Mouse (Mus musculus) adipose tissue, adult 10 weeks (tissue): ENCODE measurements around the gene Cdiptos. TPM values are rescaled to one million over a fixed set of nuclear protein-coding genes. Genes with fewer than 3 reads are reported as not detected.

Source experiments
- polyA plus RNA-seq: library from polyadenylated mRNA; stranded (reverse); fragments of 350-450 nt; fragmentation: Illumina TruSeq; extraction: RNeasy Lipid Tissue Mini Kit (QIAGEN cat#74804); gene quantifications from one replicate; pipeline ENCODE4 v1.2.3, GENCODE M21; 2014; ENCODE audit warnings: low read depth, low replicate concordance

Cdiptos gene
- 29.3 TPM for polyA plus RNA-seq

DNA sequence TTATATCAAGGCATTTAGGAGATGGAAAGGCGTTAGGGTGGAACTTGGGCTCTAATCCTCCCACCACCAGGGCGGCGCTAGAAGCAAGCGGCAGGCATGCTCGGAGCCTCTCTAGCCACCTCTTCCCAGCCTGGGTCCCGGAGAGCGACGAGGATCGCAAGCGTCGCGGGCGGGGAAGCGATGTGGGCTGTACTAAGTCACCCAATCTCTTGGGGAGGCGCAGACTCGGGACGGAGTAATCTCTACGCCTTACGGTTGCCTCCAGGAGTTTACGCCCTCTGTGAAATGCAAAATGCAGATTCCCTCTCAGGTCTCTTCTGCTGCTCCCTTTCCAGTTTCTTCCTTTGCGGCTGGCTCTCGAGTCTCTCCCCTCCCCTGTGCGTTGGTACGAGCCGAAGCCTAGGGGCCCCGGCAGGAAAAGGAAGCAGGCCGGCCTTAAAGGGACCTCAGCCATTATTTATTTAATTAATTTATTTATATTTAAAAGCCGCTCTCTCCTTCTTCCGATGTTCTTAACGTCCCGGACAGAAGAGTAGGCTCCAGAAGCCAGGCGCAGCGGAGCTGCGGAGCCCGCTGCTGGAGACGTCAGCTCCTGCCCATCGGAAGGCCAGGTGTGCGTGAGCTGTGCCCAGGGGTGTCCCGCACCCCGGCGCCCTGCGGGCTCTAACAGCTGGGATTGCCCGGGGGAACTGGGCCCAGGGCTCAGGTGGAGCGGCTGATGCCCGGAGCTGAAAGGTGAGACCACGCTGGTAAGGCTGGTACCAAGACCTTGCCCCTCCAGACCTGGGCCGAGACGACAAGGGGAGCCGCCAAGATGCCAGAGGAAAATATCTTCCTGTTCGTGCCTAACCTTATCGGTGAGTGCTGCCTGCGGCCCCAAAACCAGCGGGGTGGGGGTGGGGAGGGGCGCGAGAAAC is at the start of gene Cdiptos:
Gene Cdiptos, minus strand, starts transcription at position 149 of the 917 bp plus-strand sequence.

DNA sequence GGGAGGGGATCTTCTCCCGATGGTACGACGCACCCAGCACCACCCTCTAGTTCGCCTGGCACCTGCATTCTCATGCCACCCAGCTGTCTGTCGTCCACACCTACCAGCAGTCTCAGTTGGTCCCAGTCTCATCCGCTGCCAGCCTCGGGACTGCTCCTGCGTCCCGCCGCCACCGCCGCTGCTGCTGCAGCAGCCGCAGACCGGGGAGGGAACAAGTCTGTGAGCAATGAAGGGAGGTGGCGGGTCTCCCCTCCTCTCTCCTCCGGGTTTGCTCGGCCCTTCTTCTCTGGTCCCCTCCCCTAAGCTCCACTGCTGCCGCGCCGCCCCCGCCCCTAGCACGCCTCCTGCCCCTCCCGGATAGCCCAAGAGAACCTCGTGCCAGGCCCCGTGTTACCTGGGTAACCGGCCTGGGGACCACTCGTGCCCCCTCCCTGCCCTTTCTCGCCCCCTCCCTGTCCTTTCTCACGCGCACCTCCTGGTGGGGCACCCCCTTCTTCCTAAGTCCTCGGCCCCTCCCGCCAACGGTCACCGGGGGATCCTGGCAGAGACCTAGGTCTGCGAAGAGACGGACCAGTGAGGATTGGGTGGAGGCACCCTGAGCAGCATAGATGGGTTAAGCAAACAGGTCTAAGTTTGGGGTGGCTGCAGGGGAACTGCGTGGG is 45.1 kb upstream of the Cdiptos start, which contains the start of the genes Gm42742 and Prrt2:
Gene Gm42742, minus strand, starts transcription at position 197 of the 662 bp plus-strand sequence.
Gene Prrt2, minus strand, starts transcription at position 311 of the 662 bp plus-strand sequence.

DNA sequence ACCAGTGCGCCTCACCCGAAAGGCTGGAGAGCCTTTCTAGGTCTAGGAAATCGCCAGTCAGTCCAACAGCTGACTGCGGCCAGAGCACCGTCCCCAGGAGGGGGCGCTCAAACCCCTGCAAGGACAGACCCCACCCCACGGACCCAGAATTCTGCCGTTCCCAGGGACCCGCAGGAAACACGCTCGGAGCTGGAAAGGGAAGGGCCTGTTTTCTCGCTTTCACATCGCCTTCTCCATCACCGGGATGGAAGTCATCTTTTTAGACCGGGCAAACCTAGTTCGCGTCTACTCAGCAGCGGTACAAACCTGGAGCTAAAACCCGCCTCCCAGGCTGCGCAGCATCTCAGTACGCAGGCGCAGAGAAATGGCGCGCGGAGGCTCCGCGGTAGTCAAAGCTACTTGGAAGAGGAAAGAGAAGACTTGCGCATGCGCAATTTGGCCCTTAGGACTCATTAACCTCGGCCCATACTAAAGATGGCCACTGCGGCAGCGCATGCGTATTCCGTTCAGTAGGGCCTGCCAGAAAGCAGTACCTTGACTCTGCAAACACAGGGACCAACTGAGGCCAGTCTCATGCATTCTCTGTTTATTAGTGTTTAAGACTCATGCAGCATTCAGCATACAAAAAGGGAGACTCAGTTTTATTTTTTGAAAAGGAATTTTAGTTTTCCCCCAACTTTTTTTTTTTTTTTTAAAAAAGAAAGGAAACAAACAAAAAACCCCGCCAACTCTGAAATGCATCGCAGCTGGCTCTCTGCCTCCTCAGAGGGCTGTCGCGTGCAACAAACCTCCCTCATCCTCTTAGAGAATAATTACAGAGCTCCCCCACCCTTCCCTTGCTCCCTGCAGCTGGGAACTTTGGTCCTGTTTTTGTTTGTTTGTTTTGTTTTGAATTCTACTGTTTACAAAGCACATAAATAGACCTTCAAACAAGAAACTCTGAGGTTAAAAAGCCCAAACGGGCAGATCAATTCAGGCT is 41.4 kb upstream of the Cdiptos start, which contains the start of gene Pagr1a:
Gene Pagr1a, minus strand, starts transcription at position 382 of the 979 bp plus-strand sequence.

DNA sequence TGATC is 40.4 kb upstream of the Cdiptos start, which contains the start of gene Pagr1b:
Gene Pagr1b, minus strand, starts transcription at position 4 of the 5 bp plus-strand sequence.

DNA sequence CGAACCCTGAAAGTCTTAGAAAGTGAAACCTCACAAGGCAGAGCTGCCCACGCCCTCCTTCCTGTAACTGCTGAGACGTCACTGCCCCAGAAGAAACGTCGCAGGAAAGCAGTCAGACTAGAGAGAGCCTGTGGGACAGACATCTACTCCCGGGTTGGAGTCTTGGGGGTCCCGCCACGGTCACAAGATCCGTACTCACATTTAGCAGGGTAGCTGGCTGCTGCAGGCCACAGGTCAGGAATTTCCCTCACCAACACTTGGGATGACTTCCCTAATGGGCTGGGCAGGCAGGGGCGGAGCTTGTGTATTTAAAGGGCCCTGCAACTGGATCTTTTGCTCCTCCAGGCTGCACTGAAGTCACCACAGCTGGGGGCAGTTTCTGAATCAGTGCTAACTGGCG is 38.4 kb upstream of the Cdiptos start, which contains the start of gene Mvp:
Gene Mvp, minus strand, starts transcription at position 302 of the 400 bp plus-strand sequence.

DNA sequence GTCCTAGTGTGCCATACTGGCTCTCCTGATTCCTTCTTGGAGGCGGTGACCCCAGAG is 177 bp downstream of the Cdiptos start, which contains the start of gene Cdipt:
Gene Cdipt, plus strand, starts transcription at position 22 of the 57 bp plus-strand sequence.

DNA sequence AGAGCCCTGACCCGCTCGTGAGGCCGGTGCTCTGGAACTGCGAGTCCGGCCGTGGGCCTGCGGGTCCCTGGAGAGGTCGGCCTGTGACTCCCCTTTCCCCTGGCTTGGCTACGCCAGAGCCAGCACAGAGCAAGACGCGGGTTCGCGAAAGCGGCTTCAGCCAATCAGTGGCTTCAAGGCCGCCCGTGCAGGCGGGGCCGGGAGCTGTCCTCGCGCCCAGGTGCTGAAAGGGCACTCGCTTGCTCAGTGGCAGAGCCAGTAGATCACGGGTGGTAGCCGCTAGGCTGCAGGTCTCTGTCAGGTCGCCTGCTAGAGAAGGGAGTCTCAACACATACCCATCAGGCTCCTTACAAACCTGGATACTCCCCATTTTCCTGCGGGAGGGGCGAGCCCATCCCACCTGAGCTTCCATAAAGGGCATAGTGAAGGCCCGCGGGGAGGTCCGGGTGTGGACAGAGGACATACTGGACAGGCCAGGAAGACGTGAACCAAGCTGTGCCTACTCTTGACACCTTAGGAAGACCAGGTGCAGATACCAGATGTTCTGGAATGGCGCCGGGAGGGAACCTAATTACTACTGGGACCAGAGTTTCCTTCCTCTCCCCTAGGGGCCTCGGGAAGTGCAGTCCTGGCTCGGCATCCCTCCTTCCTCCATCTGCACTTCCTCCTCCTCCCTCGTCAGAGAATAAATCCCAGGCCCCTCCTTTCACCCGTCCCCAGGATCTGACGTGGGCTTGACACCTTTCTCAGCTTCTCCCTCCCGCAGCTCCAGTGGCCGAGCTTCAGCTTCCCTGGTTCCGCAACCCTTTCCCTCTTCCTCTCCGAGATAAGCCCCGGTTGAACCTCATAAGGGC is 25.9 kb downstream of the Cdiptos start, which contains the start of gene Sez6l2:
Gene Sez6l2, plus strand, starts transcription at position 771 of the 854 bp plus-strand sequence.

DNA sequence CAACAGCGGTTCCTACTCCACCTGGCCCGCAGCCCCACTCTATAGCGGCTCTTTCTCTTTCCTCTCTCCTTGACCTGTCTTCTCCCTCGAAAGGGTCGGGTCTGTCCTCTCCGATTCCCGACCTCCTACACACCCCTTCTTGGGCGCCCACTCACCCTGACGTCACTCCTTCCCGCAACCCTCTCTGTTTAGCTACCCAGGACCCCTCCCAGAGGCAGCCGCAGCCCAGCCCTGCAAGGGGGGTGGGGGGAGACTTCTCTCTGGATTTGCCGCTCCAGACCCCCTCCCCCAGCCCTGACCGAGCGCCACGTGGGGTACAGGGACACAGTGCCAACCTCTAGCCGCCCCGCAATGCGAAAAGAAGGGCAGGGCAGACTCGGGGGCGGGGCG is 26.5 kb downstream of the Cdiptos start, which contains the start of gene Asphd1:
Gene Asphd1, minus strand, starts transcription at position 180 of the 390 bp plus-strand sequence.

DNA sequence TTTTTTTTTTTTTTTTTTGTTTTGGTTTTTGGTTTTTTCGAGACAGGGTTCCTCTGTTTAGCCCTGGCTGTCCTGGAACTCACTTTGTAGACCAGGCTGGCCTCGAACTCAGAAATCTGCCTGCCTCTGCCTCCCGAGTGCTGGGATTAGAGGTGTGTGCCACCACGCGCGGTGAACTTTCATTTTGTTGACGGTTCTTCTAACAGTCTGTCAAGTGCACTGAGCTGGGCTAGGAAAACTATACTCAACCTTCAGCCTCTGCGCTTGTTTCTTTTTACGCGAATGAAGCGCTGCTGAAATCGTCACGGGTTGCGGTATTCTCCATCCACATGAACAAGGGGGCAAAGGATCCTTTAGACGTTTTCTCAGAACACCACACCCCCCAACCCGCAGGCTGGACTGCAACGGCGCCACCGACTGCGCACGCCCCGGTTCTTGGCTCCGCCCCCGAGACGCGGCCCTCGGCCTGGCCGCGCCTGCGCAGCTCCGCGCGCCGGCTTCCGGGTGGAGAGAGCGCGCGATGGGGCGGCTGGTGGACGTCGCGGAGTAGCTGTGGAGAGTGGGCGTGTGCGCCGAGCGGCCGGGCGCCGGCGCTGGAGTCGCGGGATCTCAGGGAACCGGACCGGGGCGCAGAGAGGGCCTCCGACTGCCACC is 47.4 kb downstream of the Cdiptos start, which contains the start of gene Kctd13:
Gene Kctd13, plus strand, starts transcription at position 496 of the 654 bp plus-strand sequence.

DNA sequence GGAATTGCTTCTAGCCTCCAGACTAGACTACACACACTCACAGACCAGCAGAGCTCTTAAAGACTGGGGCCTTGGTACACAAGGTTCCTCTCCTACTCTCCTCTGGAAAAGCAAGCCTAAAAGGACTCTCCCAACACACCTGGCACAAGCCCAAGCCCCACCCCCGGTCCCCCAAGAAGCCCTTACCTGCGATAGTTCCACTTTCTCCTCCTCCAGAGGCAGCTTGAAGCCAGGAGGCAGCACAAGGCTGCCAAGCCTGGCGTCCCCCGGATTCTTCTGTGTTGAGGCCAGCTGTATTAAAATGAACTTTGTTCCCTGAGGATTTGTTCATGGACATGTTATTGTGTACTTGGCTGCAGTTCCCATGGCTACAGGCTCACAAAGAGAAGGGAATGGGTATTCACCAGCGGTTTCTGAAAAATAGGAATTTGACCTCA is 53.3 kb downstream of the Cdiptos start, which contains the start of gene Tmem219:
Gene Tmem219, minus strand, starts transcription at position 294 of the 437 bp plus-strand sequence.

Other genes starting within 250 kb of the Cdiptos start
- 92.1 TPM for gene Mapk3, start 216.5 kb downstream of the Cdiptos start, polyA plus RNA-seq
- gene Gdpd3, start 209.8 kb downstream of the Cdiptos start, polyA plus RNA-seq, result 3.7 TPM
- gene Ypel3, start 199.1 kb downstream of the Cdiptos start, polyA plus RNA-seq, result 135 TPM
- gene Tbx6, start 194.6 kb downstream of the Cdiptos start, polyA plus RNA-seq, result 1.4 TPM
- 76.2 TPM for gene Ppp4c, start 183.6 kb downstream of the Cdiptos start, polyA plus RNA-seq
- gene Fam57b, start 178.4 kb downstream of the Cdiptos start, polyA plus RNA-seq, result 5.7 TPM
- gene 4930451I11Rik, start 144.5 kb downstream of the Cdiptos start, polyA plus RNA-seq, result 1.2 TPM
- not detected for gene Doc2a, start 128.7 kb downstream of the Cdiptos start, polyA plus RNA-seq
- gene Hirip3, start 114.1 kb downstream of the Cdiptos start, polyA plus RNA-seq, result 20.1 TPM
- gene Ino80e, start 113.7 kb downstream of the Cdiptos start, polyA plus RNA-seq, result 32.6 TPM
- gene Taok2, start 91.4 kb downstream of the Cdiptos start, polyA plus RNA-seq, result 53.1 TPM
- gene Tmem219, start 53.2 kb downstream of the Cdiptos start, polyA plus RNA-seq, result 58.2 TPM
- gene Kctd13, start 47.2 kb downstream of the Cdiptos start, polyA plus RNA-seq, result 12.5 TPM
- gene Asphd1, start 26.5 kb downstream of the Cdiptos start, polyA plus RNA-seq, result 0.30 TPM
- gene Sez6l2, start 25.5 kb downstream of the Cdiptos start, polyA plus RNA-seq, result 1.5 TPM
- 96.0 TPM for gene Cdipt, start 184 bp downstream of the Cdiptos start, polyA plus RNA-seq
- 50.9 TPM for gene Mvp, start 38.5 kb upstream of the Cdiptos start, polyA plus RNA-seq
- gene Pagr1b, start 40.4 kb upstream of the Cdiptos start, polyA plus RNA-seq, result 1.6 TPM
- not detected for gene Pagr1a, start 41.3 kb upstream of the Cdiptos start, polyA plus RNA-seq
- 26.3 TPM for gene Gm42742, start 45.0 kb upstream of the Cdiptos start, polyA plus RNA-seq
- 2.7 TPM for gene Prrt2, start 45.1 kb upstream of the Cdiptos start, polyA plus RNA-seq
- gene Maz, start 50.9 kb upstream of the Cdiptos start, polyA plus RNA-seq, result 78.3 TPM
- 3.2 TPM for gene Kif22, start 66.4 kb upstream of the Cdiptos start, polyA plus RNA-seq
- 1.4 TPM for gene Zg16, start 111.2 kb upstream of the Cdiptos start, polyA plus RNA-seq
- gene AI467606, start 115.3 kb upstream of the Cdiptos start, polyA plus RNA-seq, result 12.4 TPM
- 1.2 TPM for gene Qprt, start 146.1 kb upstream of the Cdiptos start, polyA plus RNA-seq
- gene Spn, start 161.7 kb upstream of the Cdiptos start, polyA plus RNA-seq, result 1.4 TPM
- gene Cd2bp2, start 220.0 kb upstream of the Cdiptos start, polyA plus RNA-seq, result 52.6 TPM
- 27.7 TPM for gene Tbc1d10b, start 232.4 kb upstream of the Cdiptos start, polyA plus RNA-seq
- gene Mylpf, start 232.8 kb upstream of the Cdiptos start, polyA plus RNA-seq, result 4.2 TPM